Mouse (Mus musculus) limb, embryonic 14.5 days (tissue): ENCODE measurements around the gene Plac8. TPM values are rescaled to one million over a fixed set of nuclear protein-coding genes. Genes with fewer than 3 reads are reported as not detected.

Source experiments
- ATAC-seq: fragments of 200-750 bp; cut with Nextera tagmentation; 2 replicates; pipeline ENCODE4 v1.8.0; 2017; ENCODE audit warnings: low read depth, moderate number of reproducible peaks, moderate TSS enrichment; ENCODE audit not compliant: low FRiP score
- DNase-seq: peaks from one replicate; pipeline ENCODE4 v3.0.0-alpha.2; 2015; ENCODE audit warnings: low spot score
- H3K27ac ChIP-seq: fragments of 300-500 bp; sonication (generic); replicated peaks from 2 replicates; pipeline ENCODE4 v1.5.1; 2014; ENCODE audit warnings: low read depth, mild to moderate bottlenecking, low read length, moderate library complexity, mixed read lengths
- H3K27me3 ChIP-seq: fragments of 300-500 bp; sonication (generic); 2 replicates; pipeline ENCODE4 v1.6.1; 2014; ENCODE audit warnings: low read length, mixed read lengths; ENCODE audit not compliant: control insufficient read depth, insufficient read depth
- H3K36me3 ChIP-seq: fragments of 300-500 bp; sonication (generic); 2 replicates; pipeline ENCODE4 v1.6.1; 2014; ENCODE audit warnings: mild to moderate bottlenecking, low read length, moderate library complexity, mixed read lengths; ENCODE audit not compliant: control insufficient read depth, insufficient read depth
- H3K4me1 ChIP-seq: fragments of 300-500 bp; sonication (generic); 2 replicates; pipeline ENCODE4 v1.6.1; 2014; ENCODE audit warnings: antibody characterized with exemption, low read length, mixed read lengths; ENCODE audit not compliant: control insufficient read depth, insufficient read depth
- H3K4me2 ChIP-seq: fragments of 300-500 bp; sonication (generic); replicated peaks from 2 replicates; pipeline ENCODE4 v1.6.1; 2014; ENCODE audit warnings: low read depth, mild to moderate bottlenecking, low read length, moderate library complexity; ENCODE audit not compliant: severe bottlenecking
- H3K4me3 ChIP-seq: fragments of 300-500 bp; sonication (generic); replicated peaks from 2 replicates; pipeline ENCODE4 v1.5.1; 2014; ENCODE audit warnings: low read length
- H3K9ac ChIP-seq: fragments of 300-500 bp; sonication (generic); 2 replicates; pipeline ENCODE4 v1.6.1; 2014; ENCODE audit warnings: mild to moderate bottlenecking, low read depth, low read length, moderate library complexity; ENCODE audit not compliant: severe bottlenecking
- H3K9me3 ChIP-seq: fragments of 300-500 bp; sonication (generic); 2 replicates; pipeline ENCODE4 v1.6.1; 2016; ENCODE audit warnings: low read length; ENCODE audit not compliant: control insufficient read depth
- POLR2A ChIP-seq: fragments of 200-500 bp; IDR thresholded peaks from 2 replicates; pipeline ENCODE4 v1.8.0; 2012; ENCODE audit warnings: inconsistent platforms, mild to moderate bottlenecking, moderate library complexity, borderline replicate concordance; ENCODE audit not compliant: insufficient read depth, insufficient read length; ENCODE audit errors: extremely low read depth
- WGBS: fragments of 180-500 bp; shearing (Covaris S2); extraction: QIAGEN DNeasy Blood & Tissue Kit; methylation state at CpG from one replicate; pipeline ENCODE4 v1.1.7; 2014; 5-methylcytosine and 5-hydroxymethylcytosine counted together
- polyA plus RNA-seq, 2 experiments: library from polyadenylated mRNA; depleted of rRNA in 1 of 2; stranded (reverse) in 1 of 2; unstranded in 1 of 2; fragments of >200 nt; fragmentation: Nextera tagmentation in 1 of 2; extraction: Ambion mirVana in 1 of 2; gene quantifications; 2 replicates each; pipeline versions ENCODE4 v1.2.1 to v1.2.3; 2012 to 2014

Plac8 gene
- polyA plus RNA-seq, 2 experiments, result 5.4 to 8.1 TPM

DNA sequence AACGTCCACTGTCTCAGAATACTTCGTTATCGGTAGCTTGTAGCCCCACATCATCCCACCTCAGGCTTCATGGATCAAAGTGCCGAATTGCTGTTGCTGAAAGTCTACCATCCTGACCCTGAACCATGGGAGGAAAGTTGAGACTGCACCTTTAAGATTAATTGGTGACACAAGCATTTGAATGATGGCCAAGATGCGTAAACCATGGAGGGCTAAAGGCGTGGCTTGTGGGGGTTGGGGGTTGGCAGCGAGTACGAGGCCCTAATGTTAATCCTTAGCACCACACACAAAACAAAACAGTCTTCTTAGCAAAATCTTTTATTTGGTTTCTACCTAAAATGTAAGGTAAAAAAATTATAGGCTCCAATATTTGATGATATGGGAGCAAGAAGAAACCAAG, 18.6 kb downstream of the Plac8 start:
- Histone ChIP-seq H3K9me3 (no peaks in the 10 kb centered on the region), H3K36me3 (peaks cover 10% of the 10 kb centered on the region), H3K4me3 (no peak overlapping the region), H3K27ac (no peak overlapping the region), H3K27me3 (no peaks in the 10 kb centered on the region), H3K4me1 (no peaks in the 10 kb centered on the region), H3K4me2 (no peak overlapping the region), H3K9ac (no peak overlapping the region)
- TF ChIP-seq POLR2A, result no peak
- 56% methylated on average over 8 of the region's 8 CpGs for WGBS
- no peak for DNase-seq
- no peak for ATAC-seq

DNA sequence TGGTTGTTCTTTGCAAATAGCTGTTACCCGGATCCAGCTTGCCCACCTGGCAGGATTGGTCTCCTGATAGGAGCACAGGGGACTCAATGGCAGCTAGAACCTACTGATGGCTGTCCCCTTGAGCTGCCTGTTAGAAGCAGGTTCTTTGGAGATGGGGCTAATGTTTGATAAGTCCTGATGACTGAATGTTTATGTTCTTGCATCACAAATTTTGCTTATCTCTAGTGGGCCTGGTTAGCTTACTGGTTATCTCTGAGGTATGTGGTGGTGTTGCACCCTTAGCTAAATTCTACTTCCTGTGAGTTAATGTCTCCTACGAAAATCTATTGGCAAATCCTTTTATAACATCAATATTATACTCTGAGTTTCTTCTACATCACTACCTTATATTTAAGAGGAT, 20.1 kb downstream of the Plac8 start:
- no peak overlapping the region for H3K4me2 ChIP-seq
- no peak overlapping the region for H3K4me3 ChIP-seq
- no peaks in the 10 kb centered on the region for H3K27me3 ChIP-seq
- 71% methylated on average over 2 of the region's 2 CpGs for WGBS
- H3K9ac ChIP-seq, result no peak overlapping the region
- H3K36me3 ChIP-seq, result peaks cover 25% of the 10 kb centered on the region
- ATAC-seq (no peak), DNase-seq (no peak)
- no peak for TF ChIP-seq POLR2A
- no peak overlapping the region for H3K27ac ChIP-seq
- no peaks in the 10 kb centered on the region for H3K9me3 ChIP-seq
- H3K4me1 ChIP-seq, result no peaks in the 10 kb centered on the region

DNA sequence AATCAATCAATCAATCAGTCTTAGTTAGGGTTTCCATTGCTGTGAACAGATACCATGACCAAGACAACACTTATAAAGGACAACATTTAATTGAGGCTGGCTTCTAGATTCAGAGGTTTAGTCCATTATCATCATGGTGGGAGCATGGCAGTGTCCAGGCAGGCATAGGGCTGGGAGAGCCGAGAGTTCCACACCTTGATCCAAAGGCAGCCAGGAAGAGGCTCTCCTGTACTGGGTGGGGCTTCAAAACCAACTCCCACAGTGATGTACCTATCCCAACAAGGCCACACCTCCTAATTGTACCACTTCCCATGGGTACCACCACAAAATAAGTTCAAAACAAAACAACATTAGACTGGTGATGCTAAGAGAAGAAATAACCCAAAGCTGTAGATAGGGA, 21.9 kb downstream of the Plac8 start:
- Histone ChIP-seq H3K4me3 (no peak overlapping the region), H3K9me3 (no peaks in the 10 kb centered on the region), H3K4me1 (no peaks in the 10 kb centered on the region), H3K27me3 (no peaks in the 10 kb centered on the region), H3K4me2 (no peak overlapping the region), H3K9ac (no peak overlapping the region), H3K36me3 (peaks cover 41% of the 10 kb centered on the region), H3K27ac (no peak overlapping the region)
- no peak for TF ChIP-seq POLR2A
- 88% methylated on average over 1 of the region's 1 CpGs for WGBS
- ATAC-seq (no peak), DNase-seq (no peak)

DNA sequence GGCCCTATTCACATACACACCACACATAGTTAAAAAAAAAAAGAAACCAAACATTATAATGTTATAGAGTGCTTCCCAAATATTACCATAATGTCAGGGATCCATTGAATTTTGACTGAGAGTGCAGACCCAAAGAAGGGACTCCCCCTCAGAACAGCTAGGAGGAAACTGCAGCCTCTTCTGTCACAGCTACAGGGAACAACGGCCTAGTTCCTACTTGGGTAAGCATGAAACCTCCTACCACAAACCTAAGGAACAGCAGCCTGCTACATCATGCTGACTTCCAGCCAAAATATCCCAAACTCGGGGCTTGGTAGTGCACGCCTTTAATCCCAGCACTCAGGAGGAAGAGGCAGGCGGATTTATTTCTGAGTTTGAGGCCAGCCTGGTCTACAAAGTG, 22.7 kb downstream of the Plac8 start:
- Histone ChIP-seq H3K4me1 (no peaks in the 10 kb centered on the region), H3K9me3 (no peaks in the 10 kb centered on the region), H3K4me2 (no peak overlapping the region), H3K27ac (no peak overlapping the region), H3K27me3 (no peaks in the 10 kb centered on the region), H3K36me3 (peaks cover 49% of the 10 kb centered on the region), H3K4me3 (no peak overlapping the region), H3K9ac (no peak overlapping the region)
- 95% methylated on average over 4 of the region's 4 CpGs for WGBS
- ATAC-seq, result no peak
- no peak for DNase-seq
- no peak for TF ChIP-seq POLR2A

DNA sequence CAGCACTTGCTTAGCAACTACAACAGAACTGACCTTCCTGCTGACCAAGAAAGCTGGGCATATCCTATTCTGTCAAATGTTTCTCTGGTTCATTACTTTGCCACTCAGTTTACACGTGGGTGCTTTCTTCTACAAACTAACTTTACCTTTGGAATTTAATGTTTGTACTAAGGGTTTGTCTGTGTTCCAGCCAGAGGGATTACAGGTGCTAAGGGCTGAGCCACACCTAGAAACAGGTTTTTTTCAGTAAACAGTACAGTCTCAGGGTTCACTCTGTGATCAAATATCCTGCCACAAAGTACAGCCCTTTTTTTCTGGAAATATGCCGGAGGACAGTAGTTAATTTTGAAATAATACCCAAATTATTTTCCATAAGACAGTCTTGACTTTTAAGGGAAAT, 23.8 kb downstream of the Plac8 start:
- TF ChIP-seq POLR2A, result no peak
- ATAC-seq (no peak), DNase-seq (no peak)
- Histone ChIP-seq H3K27ac (no peak overlapping the region), H3K4me1 (no peaks in the 10 kb centered on the region), H3K9me3 (no peaks in the 10 kb centered on the region), H3K36me3 (peaks cover 58% of the 10 kb centered on the region), H3K4me3 (no peak overlapping the region), H3K4me2 (no peak overlapping the region), H3K27me3 (no peaks in the 10 kb centered on the region), H3K9ac (no peak overlapping the region)
- WGBS, result 83% methylated on average over 2 of the region's 2 CpGs
